Mouse (Mus musculus): ENCODE data around the gene Ankrd11.

Gene Ankrd11

DNA sequence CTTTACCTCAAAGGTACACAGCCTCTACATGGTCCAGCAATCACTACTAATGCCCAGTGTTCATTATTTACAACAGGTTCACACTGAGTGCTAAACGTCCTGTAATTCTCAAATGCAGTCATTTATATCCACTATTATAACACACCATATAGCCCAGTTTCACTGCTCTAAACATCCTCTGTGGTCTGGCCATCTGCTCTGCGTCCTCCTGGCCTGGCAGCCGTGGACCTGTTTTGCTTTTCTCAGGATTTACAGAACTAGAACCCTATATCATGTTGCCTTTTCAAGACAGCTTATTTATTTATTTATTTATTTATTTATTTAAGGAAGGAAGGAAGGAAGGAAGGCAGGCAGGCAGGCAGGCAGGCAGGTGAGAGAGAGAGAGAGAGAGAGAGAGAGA, 114.2 kb downstream of the Ankrd11 start:
- no peak for DNase-seq (ENCODE audit: extremely low read depth, low read depth)

DNA sequence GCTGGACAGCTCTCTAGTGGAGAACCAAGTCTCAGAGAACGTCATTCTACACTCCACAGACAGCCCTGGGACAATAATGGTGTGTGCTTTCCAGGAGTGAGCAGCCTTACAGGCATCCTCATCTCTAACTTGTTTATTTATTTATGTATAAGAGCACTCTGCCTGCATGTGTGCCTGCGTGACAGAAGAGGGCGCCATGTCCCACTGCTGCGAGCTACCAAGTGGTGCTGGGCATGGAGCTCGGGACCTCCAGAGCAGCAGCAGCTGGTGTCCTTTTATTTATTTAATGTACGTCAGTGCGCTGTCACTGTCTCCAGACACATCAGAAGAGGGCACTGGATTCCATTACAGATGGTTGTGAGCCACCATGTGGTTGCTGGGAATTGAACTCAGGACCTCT, 115.3 kb downstream of the Ankrd11 start:
- peak; percentile 21 for DNase-seq (ENCODE audit: extremely low read depth, low read depth)

DNA sequence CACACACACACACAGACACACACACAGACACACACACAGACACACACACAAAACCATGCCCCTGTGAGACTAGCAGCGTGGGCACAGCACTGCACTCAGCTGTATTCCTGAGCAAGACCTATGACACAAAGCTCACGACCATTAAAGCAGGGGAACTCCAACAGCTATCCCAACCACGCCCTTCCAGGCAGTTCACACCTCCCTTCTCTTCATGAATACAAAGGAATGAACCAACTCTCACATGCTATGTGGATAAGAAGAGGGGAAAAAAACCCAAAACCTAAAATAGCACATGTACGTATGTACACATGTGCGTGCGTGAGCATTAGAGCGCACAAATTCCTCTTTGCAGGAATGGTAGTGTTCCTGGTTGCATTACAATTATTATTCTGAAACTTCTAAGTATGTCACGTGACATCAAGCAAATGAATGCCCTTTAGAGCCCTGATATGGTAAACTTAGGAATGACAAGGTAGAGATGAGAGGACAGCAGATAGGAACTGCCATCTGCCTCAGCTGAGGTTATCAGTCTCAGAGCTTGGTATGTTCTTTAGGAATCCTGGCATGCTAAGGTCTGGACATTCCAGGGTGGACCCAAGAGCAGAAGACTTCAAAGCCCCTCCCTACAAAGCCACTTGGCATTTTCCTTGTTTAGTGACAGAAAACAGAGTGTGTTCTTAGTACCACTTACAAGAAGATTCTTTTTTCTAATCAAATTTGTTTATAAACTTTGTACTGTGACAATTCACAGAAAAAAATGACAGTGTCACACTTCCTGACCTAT, 115.9 kb downstream of the Ankrd11 start:
- no peak for DNase-seq (ENCODE audit: extremely low read depth, low read depth)

DNA sequence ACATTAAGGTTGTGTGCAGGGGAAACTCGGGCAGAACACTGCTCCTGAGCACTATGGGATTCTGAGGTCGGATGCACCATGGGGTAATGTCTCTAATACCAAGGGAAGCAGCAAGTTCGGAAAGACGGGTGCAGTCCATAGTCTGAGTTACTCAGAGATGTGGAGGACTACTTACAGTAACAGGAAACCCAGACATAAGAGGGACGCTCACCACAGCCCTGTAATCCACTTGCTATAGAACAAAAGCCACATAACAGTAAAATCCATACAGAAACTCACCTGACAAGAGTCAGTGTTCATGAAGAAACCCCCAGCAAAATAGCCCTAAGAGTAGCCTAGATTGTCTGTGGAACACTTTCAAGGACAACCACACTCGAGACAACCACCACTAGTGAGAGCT, 118.0 kb downstream of the Ankrd11 start:
- DNase-seq (ENCODE audit: extremely low read depth, low read depth), result no peak

DNA sequence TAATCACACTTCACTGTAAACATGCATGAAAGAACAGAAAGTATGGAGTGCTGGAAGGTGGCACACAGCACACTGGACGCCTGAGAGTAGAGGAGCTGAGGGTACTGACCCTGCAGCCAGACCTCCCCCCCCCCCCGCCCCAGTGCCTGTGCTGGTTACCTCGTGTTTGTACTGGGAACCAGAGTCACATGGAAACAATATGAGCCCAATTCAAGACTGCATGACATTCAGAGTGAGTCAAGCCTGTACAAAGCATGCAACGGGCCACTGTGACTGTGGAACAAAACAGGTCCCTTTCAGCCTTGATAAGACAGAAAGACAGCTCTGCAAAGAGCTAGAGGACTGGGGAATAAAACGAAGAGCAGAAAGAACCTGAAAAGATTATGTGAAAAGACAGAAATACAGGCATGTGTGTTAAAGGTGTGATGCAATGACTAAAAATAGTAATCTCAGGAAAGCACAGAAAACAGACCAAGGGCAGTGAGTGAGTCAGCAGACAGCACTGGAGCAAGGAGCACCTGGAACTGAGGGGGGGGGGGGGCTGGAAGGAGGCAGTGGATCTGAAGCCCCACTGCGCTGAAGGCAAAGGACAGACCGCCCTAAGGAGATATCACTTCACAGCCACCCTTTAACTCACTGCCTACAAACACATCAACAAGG, 118.5 kb downstream of the Ankrd11 start:
- no peak for DNase-seq (ENCODE audit: extremely low read depth, low read depth)

DNA sequence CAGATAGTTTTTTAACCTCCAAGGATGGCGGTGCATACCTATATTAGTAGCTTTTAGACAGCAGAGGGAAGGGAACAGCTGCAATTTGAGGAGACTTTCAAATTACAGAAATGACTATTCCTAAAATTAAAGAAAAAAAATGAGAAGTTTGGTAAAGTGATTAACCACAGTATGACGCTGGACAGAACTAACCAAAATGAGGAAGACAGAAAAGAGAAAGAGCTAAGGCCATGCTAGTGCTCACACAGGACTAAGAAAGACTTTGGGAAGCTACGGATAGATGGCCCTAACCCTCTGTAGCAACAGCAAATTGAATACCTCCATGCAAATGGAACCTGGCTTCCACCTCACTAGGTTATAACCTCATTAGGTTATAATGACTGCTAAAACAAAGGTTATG, 119.1 kb downstream of the Ankrd11 start:
- peak; percentile 36 for DNase-seq (ENCODE audit: extremely low read depth, low read depth)

DNA sequence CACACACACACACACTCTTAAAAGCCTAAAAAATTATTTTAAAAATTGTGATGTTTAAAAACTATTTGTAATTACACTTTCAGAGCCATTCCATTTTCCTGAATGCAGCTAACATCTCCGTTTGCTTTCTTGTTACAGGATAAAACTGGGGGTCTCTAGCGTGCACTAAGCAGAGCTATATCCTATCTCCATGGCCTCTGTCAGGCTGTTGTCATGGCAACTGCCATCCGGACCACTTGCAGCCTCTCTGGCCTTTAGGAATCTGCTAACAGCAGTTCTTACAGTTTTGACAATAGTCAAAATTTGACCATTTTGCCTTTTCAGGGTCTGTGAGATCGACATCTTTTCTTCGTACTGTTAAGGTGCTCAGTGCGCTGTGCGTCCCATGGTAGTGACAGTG, 121.2 kb downstream of the Ankrd11 start:
- DNase-seq (ENCODE audit: extremely low read depth, low read depth), result no peak

DNA sequence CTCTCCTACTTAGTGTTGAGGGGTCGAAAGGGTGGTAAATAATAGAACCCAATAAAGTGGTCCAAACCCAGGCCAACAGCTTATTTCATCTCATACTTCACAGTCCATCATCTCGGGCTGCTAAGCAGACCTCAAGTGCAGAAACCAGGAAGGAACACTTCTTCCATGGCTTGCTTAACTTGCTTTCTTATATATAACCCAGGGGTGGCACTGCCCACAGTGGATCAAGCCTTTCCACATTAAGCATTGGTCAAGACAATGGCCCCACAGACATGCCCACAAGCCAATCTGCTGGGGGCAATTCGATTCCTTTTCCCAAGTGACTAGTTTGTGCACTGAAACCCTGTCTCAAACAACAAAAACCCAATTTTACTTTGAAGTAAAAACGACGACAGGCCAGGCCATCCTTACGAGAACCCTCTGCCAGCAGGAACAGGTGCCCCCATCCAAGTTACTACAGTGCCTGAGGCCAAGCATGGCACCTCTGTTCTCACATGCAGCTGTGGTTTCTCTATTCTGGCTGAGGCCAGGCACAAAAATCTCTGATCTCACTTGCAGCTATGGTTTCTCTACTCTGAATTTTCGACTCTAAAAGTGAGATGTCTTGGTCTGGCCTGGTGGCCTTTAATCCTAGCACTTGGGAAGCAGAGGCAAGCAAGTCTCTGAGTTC, 123.5 kb downstream of the Ankrd11 start:
- DNase-seq (ENCODE audit: extremely low read depth, low read depth), result no peak

DNA sequence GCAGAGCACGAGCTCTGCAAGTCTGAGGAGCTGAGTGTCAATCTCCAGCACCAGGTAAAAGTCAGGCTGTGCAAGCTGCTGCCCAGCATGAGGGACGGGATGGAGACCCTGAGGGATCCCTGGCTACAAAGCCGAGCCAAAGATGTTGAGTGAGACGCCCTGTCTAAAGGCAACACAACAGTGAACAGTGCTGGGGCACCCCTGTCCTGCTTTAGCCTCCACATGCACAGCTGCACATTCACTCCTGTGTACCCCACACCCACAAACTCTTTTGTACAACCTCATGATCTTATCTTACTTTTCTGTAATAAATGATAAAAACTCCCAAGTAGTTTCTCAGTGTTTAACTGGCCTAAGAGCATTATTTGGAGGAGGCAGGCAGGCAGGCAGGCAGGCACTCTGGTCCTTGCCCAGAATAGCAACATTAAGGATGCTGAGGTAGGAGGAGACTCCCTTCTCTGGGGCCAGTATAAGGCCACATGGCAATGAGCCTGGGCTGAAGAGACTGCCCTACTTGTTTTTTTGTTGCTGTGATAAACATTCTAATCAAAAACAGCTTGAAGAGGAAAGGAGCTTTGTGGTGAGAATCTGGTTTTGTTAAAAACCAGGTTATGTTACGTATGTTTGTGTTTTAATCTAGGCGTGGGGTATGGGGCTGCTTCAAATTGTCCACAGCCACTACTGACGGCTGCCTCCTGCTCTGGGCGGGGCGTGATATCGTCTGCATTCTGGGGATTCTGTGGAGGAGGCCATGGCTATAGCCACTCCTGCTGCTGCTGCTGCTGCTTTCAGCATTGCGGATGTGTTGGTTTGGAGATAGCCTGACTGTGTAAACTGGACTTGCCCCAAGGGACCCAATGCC, 124.3 kb downstream of the Ankrd11 start:
- DNase-seq (ENCODE audit: extremely low read depth, low read depth), result no peak

DNA sequence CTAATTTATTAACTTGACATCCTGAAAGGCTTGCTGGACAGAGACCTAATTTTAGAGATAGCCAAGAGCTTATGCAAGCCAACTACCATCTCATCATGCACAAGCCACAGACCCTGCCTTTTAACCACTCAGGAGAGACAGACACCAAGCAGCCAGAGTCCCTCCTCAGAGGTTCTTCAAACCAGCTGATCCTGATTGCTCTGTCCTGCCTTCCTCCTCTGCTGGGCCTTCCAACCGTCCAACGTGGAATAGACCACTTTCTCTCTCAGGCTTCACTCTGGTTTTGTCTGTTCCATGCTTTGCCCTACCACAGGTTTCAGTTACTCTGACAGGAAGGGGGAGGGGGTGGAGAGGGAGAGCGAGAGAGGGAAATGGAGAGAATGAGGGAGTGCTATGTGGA, 125.3 kb downstream of the Ankrd11 start:
- no peak for DNase-seq (ENCODE audit: extremely low read depth, low read depth)

DNA sequence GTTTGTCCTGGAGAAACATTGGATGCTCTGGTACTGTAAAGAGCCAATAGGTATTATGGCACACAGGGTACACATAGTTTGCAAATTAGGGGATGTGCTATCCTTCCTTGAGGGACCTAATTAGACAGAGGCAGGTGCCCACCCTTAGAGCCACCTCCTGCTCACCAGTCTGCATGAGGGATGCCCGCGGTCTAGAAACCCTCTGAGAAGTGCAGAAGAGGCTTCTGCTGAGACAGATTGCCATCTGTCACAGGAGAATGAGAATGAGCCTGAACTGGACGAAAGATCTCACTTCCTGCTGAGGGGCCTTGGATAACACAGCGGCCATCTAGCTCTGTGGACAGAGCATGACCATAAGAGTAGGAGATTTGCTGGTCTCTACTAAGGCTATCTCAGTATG, 129.2 kb downstream of the Ankrd11 start:
- no peak for DNase-seq (ENCODE audit: extremely low read depth, low read depth)

DNA sequence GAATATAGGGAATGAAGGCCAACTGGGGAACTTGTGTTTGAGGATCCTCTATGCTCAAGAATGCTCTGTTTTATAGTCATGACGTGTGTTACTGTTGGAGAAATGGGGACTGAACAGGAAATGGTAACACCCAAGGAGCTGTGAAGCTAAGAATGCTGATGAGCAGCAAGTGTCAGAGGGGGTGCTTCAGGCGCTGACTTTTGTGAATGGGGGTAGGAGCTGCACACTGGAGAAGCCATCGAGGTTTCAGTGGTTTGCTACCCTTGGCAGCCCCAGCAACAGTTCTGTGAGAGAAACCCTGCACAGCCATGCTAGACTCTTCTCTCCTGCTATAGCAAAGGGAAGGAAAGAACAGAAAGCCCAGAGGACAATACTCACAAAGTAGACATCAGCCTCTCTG, 129.9 kb downstream of the Ankrd11 start:
- DNase-seq (ENCODE audit: extremely low read depth, low read depth), result no peak

DNA sequence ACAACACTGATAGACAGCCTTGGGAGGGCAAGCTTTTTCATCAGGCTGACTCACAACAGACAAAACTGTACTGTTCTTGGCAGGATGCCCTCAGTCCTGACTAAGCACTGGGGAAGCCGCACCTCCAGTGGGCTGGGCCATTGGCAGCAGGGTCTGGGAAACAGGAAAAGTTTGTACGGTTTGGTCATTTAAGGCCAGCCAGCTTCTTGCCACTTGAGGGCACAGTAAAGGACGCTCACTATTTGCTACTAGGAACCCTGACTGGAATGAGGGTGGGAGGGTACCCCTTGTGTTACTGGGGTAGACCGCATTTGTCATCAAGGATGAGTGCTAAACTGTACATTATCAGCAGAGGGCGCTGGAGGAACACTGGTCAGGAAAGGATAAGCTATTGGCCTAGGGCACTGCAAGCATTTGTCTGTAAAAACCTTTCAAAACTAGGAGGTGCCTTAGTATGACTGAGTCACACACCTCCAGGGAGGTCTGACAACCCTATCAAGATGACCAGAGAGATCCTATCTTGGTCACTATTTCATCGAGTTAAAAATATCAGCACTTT, 135.5 kb downstream of the Ankrd11 start:
- DNase-seq (ENCODE audit: extremely low read depth, low read depth), result peak; percentile 87

DNA sequence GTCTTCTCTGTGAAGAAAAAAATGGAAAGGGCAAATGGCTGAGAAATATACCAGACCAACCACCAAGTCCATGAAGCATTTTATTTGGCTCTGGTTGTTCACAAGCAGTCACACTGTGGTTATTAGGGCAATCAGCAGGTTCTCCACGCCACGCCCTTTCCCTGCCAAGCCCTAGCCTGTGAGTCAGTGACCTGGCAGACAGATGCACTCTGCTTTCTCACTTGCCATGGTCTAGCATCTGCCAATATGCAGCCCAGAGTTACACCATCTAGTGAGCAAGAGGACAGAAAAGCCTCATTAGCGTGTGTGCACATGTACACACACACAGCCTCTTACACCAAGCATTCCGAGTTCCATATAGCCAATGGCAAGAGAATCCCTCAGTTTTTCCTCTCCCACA, 136.7 kb downstream of the Ankrd11 start:
- DNase-seq (ENCODE audit: extremely low read depth, low read depth), result no peak

DNA sequence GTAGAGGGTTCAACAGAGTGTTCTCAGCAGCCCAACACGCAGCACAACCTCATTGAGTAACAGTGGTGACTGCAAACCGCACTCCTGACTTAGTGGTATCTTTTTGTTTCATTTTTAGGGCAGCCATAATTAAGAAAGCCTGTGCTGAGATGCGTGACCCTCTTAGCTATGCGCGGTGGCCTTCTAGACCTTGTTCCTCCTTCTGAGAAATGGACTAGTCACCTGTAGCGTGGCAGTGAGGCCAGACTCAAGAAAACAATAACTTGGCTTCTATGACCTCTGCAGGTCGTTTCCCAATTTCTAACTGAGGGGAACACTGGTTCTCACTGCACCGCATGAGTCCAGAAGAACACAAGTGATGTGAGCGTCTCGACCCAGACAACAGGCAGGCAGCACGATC, 137.6 kb downstream of the Ankrd11 start:
- no peak for DNase-seq (ENCODE audit: extremely low read depth, low read depth)

DNA sequence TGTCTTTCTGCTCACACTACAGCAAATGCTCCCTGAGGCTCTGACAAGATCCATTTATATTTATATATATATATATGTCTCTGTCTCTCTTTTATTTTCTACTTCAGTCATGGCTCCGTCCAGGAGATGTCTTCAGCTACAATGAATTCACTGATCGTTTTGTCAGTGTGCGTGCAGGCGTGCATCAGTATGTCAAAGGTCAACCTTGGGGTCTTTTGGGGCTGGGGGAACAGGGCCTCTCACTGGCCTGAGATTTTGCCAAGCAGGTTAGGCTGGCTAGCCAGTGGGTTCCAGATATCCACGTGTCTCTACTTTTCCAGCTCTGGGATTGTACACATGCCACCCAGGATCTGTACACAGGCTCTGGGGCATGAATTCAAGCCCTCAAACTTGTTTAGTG, 139.1 kb downstream of the Ankrd11 start:
- no peak for DNase-seq (ENCODE audit: extremely low read depth, low read depth)

DNA sequence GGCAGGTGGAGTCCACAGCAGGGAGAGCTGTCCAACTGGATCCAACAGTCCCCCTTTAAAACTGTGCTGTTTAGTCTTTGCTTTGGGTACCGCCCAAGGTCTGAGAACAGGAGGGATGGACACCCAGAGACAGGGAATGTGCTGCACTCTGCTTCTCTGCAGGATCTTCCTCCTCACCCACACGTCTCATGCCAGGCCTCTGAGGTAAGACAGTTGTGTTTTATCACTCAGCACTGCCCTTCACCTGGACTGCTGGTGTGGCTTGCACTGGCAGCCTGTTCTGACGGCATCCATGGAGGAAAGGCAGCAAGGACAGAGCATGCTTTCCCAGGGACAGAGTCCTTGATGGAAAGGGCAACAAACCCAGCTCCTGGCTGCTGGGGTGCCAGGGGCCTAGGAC, 139.5 kb downstream of the Ankrd11 start:
- DNase-seq (ENCODE audit: extremely low read depth, low read depth), result no peak

DNA sequence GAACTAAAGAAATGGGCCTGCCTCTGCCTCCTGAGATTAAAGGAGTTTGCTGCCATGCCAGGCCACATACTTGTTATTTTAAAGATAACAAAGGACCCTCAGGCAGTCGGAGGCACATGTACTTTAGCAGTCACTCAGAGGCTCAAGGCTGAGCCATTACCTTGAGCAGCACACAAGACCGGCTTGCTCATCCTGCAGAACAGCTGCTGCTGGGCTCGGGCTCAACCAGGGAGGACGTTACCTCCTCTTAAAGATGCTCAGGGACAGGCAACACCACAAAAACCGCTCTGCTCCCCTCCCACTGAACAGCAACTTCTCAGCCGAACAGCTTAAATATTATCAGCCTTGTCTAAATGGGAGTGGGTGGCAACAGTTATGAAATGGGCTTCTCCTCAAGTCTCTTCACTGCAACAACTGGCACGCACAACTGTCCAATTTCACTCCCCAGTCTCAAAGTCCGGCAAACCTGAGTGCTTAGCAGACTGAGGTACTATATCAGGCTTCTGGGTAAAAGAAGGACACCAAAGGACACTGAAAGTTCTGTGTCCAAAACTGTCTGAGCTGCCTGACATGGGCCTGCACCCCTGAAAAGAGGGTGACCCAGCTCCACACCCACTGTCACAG, 140.1 kb downstream of the Ankrd11 start:
- DNase-seq (ENCODE audit: extremely low read depth, low read depth), result no peak

DNA sequence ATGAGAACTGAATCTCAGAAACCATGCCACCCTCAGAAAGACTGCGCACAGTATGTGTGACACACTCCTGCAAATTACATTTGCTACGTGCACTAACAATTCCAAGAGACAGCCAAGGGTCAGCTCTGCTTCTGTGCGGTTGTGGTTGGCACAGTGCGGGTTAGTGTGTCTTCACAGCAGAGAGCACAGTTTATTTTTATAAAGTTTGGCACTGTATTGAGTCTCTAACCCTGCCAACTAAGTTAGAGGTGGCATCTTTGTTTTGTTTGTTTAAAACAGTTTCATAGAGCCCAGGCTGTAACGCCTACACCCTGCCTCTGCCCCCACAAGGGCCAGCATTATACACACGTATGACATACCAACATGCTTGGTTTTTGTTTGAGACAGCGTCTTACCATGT, 140.6 kb downstream of the Ankrd11 start:
- DNase-seq (ENCODE audit: extremely low read depth, low read depth), result no peak

DNA sequence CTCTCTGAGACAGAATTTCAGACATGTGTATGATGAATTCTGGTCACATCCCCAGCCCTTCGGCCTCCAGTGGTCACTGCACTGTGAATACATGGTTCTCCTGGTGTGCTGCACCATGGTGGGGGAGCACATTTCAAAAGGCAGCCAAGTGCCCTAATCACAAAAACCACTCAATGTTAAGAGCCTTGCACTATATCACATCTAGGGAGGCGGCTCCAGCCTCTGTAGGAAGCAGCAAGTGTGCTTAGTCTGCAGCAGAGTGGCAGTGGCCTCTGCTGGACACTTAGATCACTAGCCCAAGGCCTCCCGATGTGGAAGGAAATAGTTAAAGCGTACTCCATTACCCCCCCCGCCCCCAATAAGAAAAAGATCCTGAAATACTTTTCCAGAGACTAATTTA, 143.0 kb downstream of the Ankrd11 start:
- no peak for DNase-seq (ENCODE audit: extremely low read depth, low read depth)

DNA sequence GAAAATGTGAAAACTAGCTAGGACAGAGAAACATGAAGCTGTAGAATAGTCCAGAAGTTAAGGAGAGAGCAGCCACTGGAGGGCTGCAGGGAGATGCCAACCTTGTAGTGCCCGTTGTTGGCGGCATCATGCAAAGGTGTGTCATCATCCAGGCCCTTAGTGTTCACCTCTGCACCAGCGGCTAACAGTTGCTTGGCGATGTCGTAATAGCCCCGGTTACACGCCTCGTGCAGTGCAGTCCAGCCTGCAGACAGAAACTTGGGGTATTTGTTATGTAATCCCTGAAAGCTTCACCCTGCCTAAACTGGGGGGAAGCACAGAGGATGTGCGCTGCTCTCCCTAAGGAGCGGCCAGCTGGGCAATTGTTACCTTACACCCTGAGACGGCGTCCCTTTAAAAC, 143.6 kb downstream of the Ankrd11 start:
- no peak for DNase-seq (ENCODE audit: extremely low read depth, low read depth)
